Comparison of ENCODE assay signal across 19 mouse cellular contexts in genomic region chr19:4095802-4096201, GRCm38 (mm10). TPM values are rescaled to one million over a fixed set of nuclear protein-coding genes. Genes with fewer than 3 reads are reported as not detected.
DNase-seq lines count a peak whose midpoint lies in the region; ATAC-seq lines count a peak whose summit lies in the region.
"Had no signal": no experiment of that assay in that cellular context is flagged by ENCODE, and none has a peak within 500 bp of the region (broad histone marks: within the 10 kb centered on the region; RNA-seq: fewer than 3 reads in every experiment).

No protein-coding gene starts in this region.

- no peak for ATAC-seq in heart, embryonic 14.5 days (ENCODE audit: insufficient number of reproducible peaks, insufficient read depth, low FRiP score, low read depth)
- no peak for ATAC-seq in neural tube, embryonic 13.5 days (ENCODE audit: low read depth)
- ATAC-seq in liver, embryonic 16.5 days (ENCODE audit: low read depth) = no peak

- peaks cover 16 to 22% of the 10 kb centered on the region in 2 experiments for H3K4me1 ChIP-seq in heart, embryonic 14.5 days (ENCODE audit: control insufficient read depth in 2 of 2, insufficient read depth in 2 of 2, low read length in 2 of 2)
- peaks cover 43% of the 10 kb centered on the region for H3K4me1 ChIP-seq in neural tube, embryonic 13.5 days (replicated peaks)
- peaks cover 43% of the 10 kb centered on the region for H3K4me1 ChIP-seq in liver, embryonic 16.5 days (ENCODE audit: control insufficient read depth, low read depth, low read length)

- 73% methylated on average over 3 of the region's 3 CpGs for WGBS in heart, embryonic 14.5 days
- WGBS in neural tube, embryonic 13.5 days = 62% methylated on average over 3 of the region's 3 CpGs
- WGBS in liver, embryonic 16.5 days (ENCODE audit: insufficient replicate concordance) = 57% methylated on average over 3 of the region's 3 CpGs

- H3K9me3 ChIP-seq in heart, embryonic 14.5 days (ENCODE audit: control insufficient read depth, low read length) = no peaks in the 10 kb centered on the region
- no peaks in the 10 kb centered on the region for H3K9me3 ChIP-seq in neural tube, embryonic 13.5 days
- no peaks in the 10 kb centered on the region for H3K9me3 ChIP-seq in liver, embryonic 16.5 days (replicated peaks; ENCODE audit: control insufficient read depth, low read length)
- H3K9me3 ChIP-seq: midbrain, embryonic 12.5 days had no signal

- no peak overlapping the region for H3K9ac ChIP-seq in heart, embryonic 14.5 days (ENCODE audit: low read length)
- no peak overlapping the region for H3K9ac ChIP-seq in neural tube, embryonic 13.5 days
- H3K9ac ChIP-seq in liver, embryonic 16.5 days (ENCODE audit: low read depth, low read length) = no peak overlapping the region

- H3K4me2 ChIP-seq in heart, embryonic 14.5 days (ENCODE audit: low read length) = peak overlapping the region; percentile 71; the same call in 1 of the 2 replicates
- peak overlapping the region; percentile 85 for H3K4me2 ChIP-seq in neural tube, embryonic 13.5 days
- H3K4me2 ChIP-seq in liver, embryonic 16.5 days (ENCODE audit: low read depth, low read length) = peak overlapping the region; percentile 99; the same call in 1 of the 2 replicates

- H3K4me3 ChIP-seq in heart, embryonic 14.5 days (ENCODE audit: control insufficient read depth in 1 of 2, insufficient read depth in 1 of 2, low read depth in 1 of 2, low read length in 2 of 2) = no peak overlapping the region
- no peak overlapping the region for H3K4me3 ChIP-seq in neural tube, embryonic 13.5 days
- no peak overlapping the region for H3K4me3 ChIP-seq in liver, embryonic 16.5 days (ENCODE audit: low read depth, low read length)

- no peak overlapping the region for H3K27ac ChIP-seq in heart, embryonic 14.5 days (replicated peaks in 1 of 2; ENCODE audit: control insufficient read depth in 1 of 2, insufficient read depth in 1 of 2, low read depth in 2 of 2, low read length in 2 of 2)
- 0 out of 2 replicates have a peak overlapping the region, but pooled peaks have one; percentile 88 for H3K27ac ChIP-seq in neural tube, embryonic 13.5 days (replicated peaks)
- H3K27ac ChIP-seq in liver, embryonic 16.5 days (ENCODE audit: low read length) = no peak overlapping the region

- H3K27me3 ChIP-seq in heart, embryonic 14.5 days (ENCODE audit: control insufficient read depth, insufficient read depth, low read length) = peaks cover under 1% of the 10 kb centered on the region; the same call in 1 of the 2 replicates
- H3K27me3 ChIP-seq in neural tube, embryonic 13.5 days = no peaks in the 10 kb centered on the region; the same call in 1 of the 2 replicates
- peaks cover 10% of the 10 kb centered on the region for H3K27me3 ChIP-seq in liver, embryonic 16.5 days (ENCODE audit: control insufficient read depth, insufficient read depth, low read depth, low read length)

- H3K36me3 ChIP-seq in heart, embryonic 14.5 days (ENCODE audit: control insufficient read depth, insufficient read depth, low read length) = no peaks in the 10 kb centered on the region
- H3K36me3 ChIP-seq in neural tube, embryonic 13.5 days = no peaks in the 10 kb centered on the region
- no peaks in the 10 kb centered on the region for H3K36me3 ChIP-seq in liver, embryonic 16.5 days (ENCODE audit: control insufficient read depth, insufficient read depth)
- H3K36me3 ChIP-seq: midbrain, embryonic 12.5 days had no signal

- DNase-seq in heart, adult 11 months = no peak
- DNase-seq in neural tube, embryonic 10.5 days (ENCODE audit: extremely low spot score, low spot score) = no peak
- no peak for DNase-seq in spleen, postnatal 36 days (ENCODE audit: low spot score in 2 of 2)
- DNase-seq in adrenal gland, adult 8-10 months = no peak
- no peak for DNase-seq in gastrocnemius, postnatal 10 days
- DNase-seq: cerebellum, adult 18-20 months; gastrocnemius, postnatal 36 days; heart, postnatal 10 days; kidney, adult 18-20 months; lung, postnatal 10 days; thymus, postnatal 25 days had no signal

RNA-seq across cellular contexts. Expression of gene Cdk2ap2, which starts 1.2 kb away (rescaled TPM):
- 62.5 and 63.8 TPM in 2 replicates for polyA plus RNA-seq in heart, embryonic 14.5 days (2014; fragmentation: Nextera tagmentation; extraction: Ambion mirVana)
- polyA plus RNA-seq in neural tube, embryonic 13.5 days (2015; fragmentation: Nextera tagmentation; extraction: Ambion mirVana) = 82.6 and 86.4 TPM in 2 replicates
- 112 and 117 TPM in 2 replicates for polyA plus RNA-seq in liver, embryonic 16.5 days (2015; fragmentation: Nextera tagmentation; extraction: Ambion mirVana)
- total RNA-seq in adrenal gland, adult 8-10 months (2022) = 100 to 1,000 TPM; 100 to 146 (median 129) TPM
- 10 to 100 TPM; 18.1 to 18.2 TPM for total RNA-seq in gastrocnemius, postnatal 10 days (2021)

RNA-seq across cellular contexts. Expression of gene Pitpnm1, which starts 4.0 kb away (rescaled TPM):
- polyA plus RNA-seq in heart, embryonic 14.5 days (2014; fragmentation: Nextera tagmentation; extraction: Ambion mirVana) = 17.3 TPM in 2 replicates
- polyA plus RNA-seq in neural tube, embryonic 13.5 days (2015; fragmentation: Nextera tagmentation; extraction: Ambion mirVana) = 37.0 and 37.8 TPM in 2 replicates
- 6.6 and 7.3 TPM in 2 replicates for polyA plus RNA-seq in liver, embryonic 16.5 days (2015; fragmentation: Nextera tagmentation; extraction: Ambion mirVana)
- total RNA-seq in adrenal gland, adult 8-10 months (2022) = 100 to 1,000 TPM in 1 of 4 experiments, 10 to 100 TPM in 3; 57.1 to 119 (median 84.1) TPM
- total RNA-seq in gastrocnemius, postnatal 10 days (2021) = 1 to 10 TPM; 4.2 to 5.5 TPM

RNA-seq across cellular contexts. Expression of gene Cabp2, which starts 14.4 kb away (rescaled TPM):
- polyA plus RNA-seq in heart, embryonic 14.5 days (2014; fragmentation: Nextera tagmentation; extraction: Ambion mirVana) = not detected in 2 replicates
- polyA plus RNA-seq in neural tube, embryonic 13.5 days (2015; fragmentation: Nextera tagmentation; extraction: Ambion mirVana) = not detected in 2 replicates
- polyA plus RNA-seq in liver, embryonic 16.5 days (2015; fragmentation: Nextera tagmentation; extraction: Ambion mirVana) = 0.25 and 0.32 TPM in 2 replicates
- total RNA-seq in adrenal gland, adult 8-10 months (2022) = not detected
- not detected for total RNA-seq in gastrocnemius, postnatal 10 days (2021)
- total RNA-seq: gastrocnemius, postnatal 36 days; heart, postnatal 10 days; layer of hippocampus, adult 18-20 months; left cerebral cortex, postnatal 14 days had no signal
- polyA plus RNA-seq: C2C12; midbrain, embryonic 12.5 days; stomach, embryonic 14.5 days had no signal

RNA-seq across cellular contexts. Expression of gene Aip, which starts 29.9 kb away (rescaled TPM):
- polyA plus RNA-seq in heart, embryonic 14.5 days (2014; fragmentation: Nextera tagmentation; extraction: Ambion mirVana) = 87.3 and 100 TPM in 2 replicates
- polyA plus RNA-seq in neural tube, embryonic 13.5 days (2015; fragmentation: Nextera tagmentation; extraction: Ambion mirVana) = 92.4 and 94.0 TPM in 2 replicates
- 32.4 and 32.6 TPM in 2 replicates for polyA plus RNA-seq in liver, embryonic 16.5 days (2015; fragmentation: Nextera tagmentation; extraction: Ambion mirVana)
- total RNA-seq in adrenal gland, adult 8-10 months (2022) = 100 to 1,000 TPM; 129 to 143 (median 134) TPM
- total RNA-seq in gastrocnemius, postnatal 10 days (2021) = 10 to 100 TPM; 46.5 to 47.1 TPM

RNA-seq across cellular contexts. Expression of gene Gstp3, which starts 36.4 kb away (rescaled TPM):
- not detected in 2 replicates for polyA plus RNA-seq in heart, embryonic 14.5 days (2014; fragmentation: Nextera tagmentation; extraction: Ambion mirVana)
- polyA plus RNA-seq in neural tube, embryonic 13.5 days (2015; fragmentation: Nextera tagmentation; extraction: Ambion mirVana) = not detected in 2 replicates
- polyA plus RNA-seq in liver, embryonic 16.5 days (2015; fragmentation: Nextera tagmentation; extraction: Ambion mirVana) = 95.4 and 105 TPM in 2 replicates
- 1 to 10 TPM in 1 of 4 experiments, under 1 TPM in 3; 0.56 to 1.1 (median 0.77) TPM for total RNA-seq in adrenal gland, adult 8-10 months (2022)
- under 1 TPM in 1 of 2 experiments, not detected in 1; 0.79 TPM for total RNA-seq in gastrocnemius, postnatal 10 days (2021)
- total RNA-seq: gastrocnemius, postnatal 36 days; heart, postnatal 10 days; layer of hippocampus, adult 18-20 months; left cerebral cortex, postnatal 14 days had no signal
- polyA plus RNA-seq: midbrain, embryonic 12.5 days; stomach, embryonic 14.5 days had no signal
